Mouse (Mus musculus) stomach, embryonic 14.5 days (tissue): ENCODE data around the gene Tmem221. TPM values are rescaled to one million over a fixed set of nuclear protein-coding genes. Genes with fewer than 3 reads are reported as not detected.

ENCODE experiments used
- ATAC-seq: fragments of 200-750 bp; cut with Nextera tagmentation; 2 replicates; pipeline ENCODE4 v1.8.0; 2017; ENCODE audit warnings: low read depth, moderate TSS enrichment; ENCODE audit not compliant: insufficient number of reproducible peaks, insufficient read depth, low FRiP score
- H3K27ac ChIP-seq: fragments of 300-500 bp; sonication (generic); 2 replicates; pipeline ENCODE4 v1.5.1; 2014; ENCODE audit warnings: mild to moderate bottlenecking, low read length, moderate library complexity, mixed read lengths
- H3K27me3 ChIP-seq: fragments of 300-500 bp; sonication (generic); 2 replicates; pipeline ENCODE4 v1.6.1; 2014; ENCODE audit warnings: low read length, control low read depth, mixed read lengths; ENCODE audit not compliant: control insufficient read depth, insufficient read depth
- H3K36me3 ChIP-seq: fragments of 300-500 bp; sonication (generic); 2 replicates; pipeline ENCODE4 v1.6.1; 2014; ENCODE audit warnings: mild to moderate bottlenecking, control low read depth, low read length, moderate library complexity, mixed read lengths; ENCODE audit not compliant: control insufficient read depth, insufficient read depth
- H3K4me1 ChIP-seq: fragments of 300-500 bp; sonication (generic); 2 replicates; pipeline ENCODE4 v1.6.1; 2014; ENCODE audit warnings: low read length, control low read depth, mixed read lengths; ENCODE audit not compliant: control insufficient read depth, insufficient read depth
- H3K4me2 ChIP-seq: fragments of 300-500 bp; sonication (generic); replicated peaks from 2 replicates; pipeline ENCODE4 v1.6.1; 2014; ENCODE audit warnings: low read depth, low read length, control low read depth
- H3K4me3 ChIP-seq: fragments of 300-500 bp; sonication (generic); 2 replicates; pipeline ENCODE4 v1.5.1; 2014; ENCODE audit warnings: low read depth, low read length, control low read depth
- H3K9ac ChIP-seq: fragments of 300-500 bp; sonication (generic); replicated peaks from 2 replicates; pipeline ENCODE4 v1.6.1; 2014; ENCODE audit warnings: low read depth, mild to moderate bottlenecking, control low read depth, low read length, moderate library complexity, mixed read lengths
- H3K9me3 ChIP-seq: fragments of 300-500 bp; sonication (generic); 2 replicates; pipeline ENCODE4 v1.6.1; 2016; ENCODE audit warnings: low read depth, low read length, control low read depth; ENCODE audit not compliant: control insufficient read depth
- WGBS: fragments of 180-500 bp; shearing (Covaris S2); extraction: QIAGEN DNeasy Blood & Tissue Kit; methylation state at CpG from one replicate; pipeline ENCODE4 v1.1.7; 2014; 5-methylcytosine and 5-hydroxymethylcytosine counted together
- polyA plus RNA-seq: library from polyadenylated mRNA; unstranded; fragments of >200 nt; fragmentation: Nextera tagmentation; extraction: Ambion mirVana; gene quantifications from 2 replicates; pipeline ENCODE4 v1.2.1, GENCODE M21; 2014

Tmem221 gene
- polyA plus RNA-seq, 1 experiment from 2014 or later = 1.4 TPM

DNA sequence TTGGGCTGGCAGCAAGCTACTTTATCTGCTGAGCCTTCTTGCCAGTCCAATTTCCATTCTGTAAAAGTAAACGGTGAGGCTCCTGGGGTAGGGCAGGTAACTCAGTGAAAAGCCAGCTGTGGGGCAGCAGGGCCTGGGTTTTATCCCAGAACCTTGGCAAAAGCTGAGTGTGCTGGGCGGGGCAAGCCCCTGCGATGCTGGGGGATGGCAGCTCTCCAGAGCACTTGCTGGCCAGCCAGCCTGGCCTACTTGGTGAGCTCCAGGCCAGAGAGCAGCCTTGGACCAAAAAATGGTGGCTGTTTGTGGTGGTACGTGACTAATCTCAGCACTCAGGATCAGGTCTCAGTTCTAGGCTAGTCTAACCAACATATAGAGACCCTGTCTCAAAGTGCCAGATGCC lies 52.7 kb downstream of the Tmem221 start:
- Histone ChIP-seq H3K9ac (no peak overlapping the region), H3K36me3 (no peaks in the 10 kb centered on the region), H3K4me2 (no peak overlapping the region), H3K9me3 (no peaks in the 10 kb centered on the region), H3K4me1 (no peaks in the 10 kb centered on the region), H3K27me3 (peaks cover 22% of the 10 kb centered on the region), H3K27ac (no peak overlapping the region), H3K4me3 (no peak overlapping the region)
- ATAC-seq = no peak
- WGBS = 75% methylated on average over 4 of the region's 4 CpGs

DNA sequence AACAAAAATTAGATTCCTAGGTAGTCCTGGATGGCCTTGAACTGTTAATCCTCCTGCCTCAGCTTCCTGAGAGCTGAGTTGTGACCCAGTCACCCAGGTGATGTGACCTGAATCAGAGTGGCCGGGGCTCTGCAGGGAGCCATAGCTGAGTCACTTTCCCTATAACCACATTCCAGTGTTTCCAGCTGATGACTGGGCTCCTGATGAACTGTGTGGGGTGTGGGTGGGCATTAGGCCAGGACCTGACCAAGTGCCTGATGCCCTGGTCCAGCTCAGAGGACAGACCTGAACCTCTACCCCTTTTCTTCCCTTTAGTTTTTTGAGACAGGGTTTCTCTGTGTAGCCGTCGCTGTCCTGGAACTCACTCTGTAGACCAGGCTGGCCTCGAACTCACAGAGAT lies 53.3 kb downstream of the Tmem221 start:
- no peak for ATAC-seq
- H3K27ac ChIP-seq = no peak overlapping the region
- 93% methylated on average over 4 of the region's 4 CpGs for WGBS
- no peak overlapping the region for H3K9ac ChIP-seq
- peaks cover 22% of the 10 kb centered on the region for H3K27me3 ChIP-seq
- H3K4me2 ChIP-seq = no peak overlapping the region
- H3K9me3 ChIP-seq = no peaks in the 10 kb centered on the region
- no peak overlapping the region for H3K4me3 ChIP-seq
- H3K4me1 ChIP-seq = no peaks in the 10 kb centered on the region
- no peaks in the 10 kb centered on the region for H3K36me3 ChIP-seq

- H3K27ac ChIP-seq = no peak overlapping the region
- no peaks in the 10 kb centered on the region for H3K36me3 ChIP-seq
These were observed 54.3 kb downstream of the Tmem221 start for GRCm38 (mm10) chr8:71504349-71504748.

More at GRCm38 (mm10) chr8:71504349-71504748, 54.3 kb downstream of the Tmem221 start:
- Histone ChIP-seq H3K4me1 (no peaks in the 10 kb centered on the region), H3K9ac (no peak overlapping the region), H3K9me3 (no peaks in the 10 kb centered on the region), H3K4me3 (no peak overlapping the region), H3K4me2 (no peak overlapping the region), H3K27me3 (peaks cover 20% of the 10 kb centered on the region)
- ATAC-seq = no peak
- WGBS = 82% methylated on average over 4 of the region's 4 CpGs

Other genes starting within 250 kb of the Tmem221 start
- gene Use1, start 192.0 kb downstream of the Tmem221 start, polyA plus RNA-seq = 106 and 108 TPM in 2 replicates
- 3.8 TPM in 2 replicates for gene Ocel1, start 187.6 kb downstream of the Tmem221 start, polyA plus RNA-seq
- 52.7 and 65.5 TPM in 2 replicates for gene Nr2f6, start 176.9 kb downstream of the Tmem221 start, polyA plus RNA-seq
- 8.6 and 9.6 TPM in 2 replicates for gene Ushbp1, start 163.1 kb downstream of the Tmem221 start, polyA plus RNA-seq
- gene Babam1, start 162.0 kb downstream of the Tmem221 start, polyA plus RNA-seq = 92.2 and 94.2 TPM in 2 replicates
- gene Ankle1, start 152.9 kb downstream of the Tmem221 start, polyA plus RNA-seq = 30.9 and 39.8 TPM in 2 replicates
- 28.4 and 30.0 TPM in 2 replicates for gene Abhd8, start 95.2 kb downstream of the Tmem221 start, polyA plus RNA-seq
- gene Mrpl34, start 93.9 kb downstream of the Tmem221 start, polyA plus RNA-seq = 139 and 154 TPM in 2 replicates
- gene Dda1, start 89.7 kb downstream of the Tmem221 start, polyA plus RNA-seq = 94.8 and 98.9 TPM in 2 replicates
- gene Ano8, start 72.9 kb downstream of the Tmem221 start, polyA plus RNA-seq = 2.3 TPM in 2 replicates
- 7.1 and 7.2 TPM in 2 replicates for gene Gtpbp3, start 70.8 kb downstream of the Tmem221 start, polyA plus RNA-seq
- gene Plvap, start 47.1 kb downstream of the Tmem221 start, polyA plus RNA-seq = 67.1 and 67.5 TPM in 2 replicates
- gene Ccdc194, start 33.2 kb downstream of the Tmem221 start, polyA plus RNA-seq = 0.41 and 0.58 TPM in 2 replicates
- gene Bst2, start 21.4 kb downstream of the Tmem221 start, polyA plus RNA-seq = 7.6 and 10.9 TPM in 2 replicates
- 103 and 105 TPM in 2 replicates for gene Mvb12a, start 15.9 kb downstream of the Tmem221 start, polyA plus RNA-seq
- gene Nxnl1, start 7.7 kb upstream of the Tmem221 start, polyA plus RNA-seq = not detected in 2 replicates
- gene Slc27a1, start 10.0 kb upstream of the Tmem221 start, polyA plus RNA-seq = 28.2 and 29.4 TPM in 2 replicates
- gene Pgls, start 33.3 kb upstream of the Tmem221 start, polyA plus RNA-seq = 258 and 266 TPM in 2 replicates
- gene Fam129c, start 38.8 kb upstream of the Tmem221 start, polyA plus RNA-seq = 3.4 and 4.5 TPM in 2 replicates
- gene Colgalt1, start 52.1 kb upstream of the Tmem221 start, polyA plus RNA-seq = 87.6 and 89.1 TPM in 2 replicates
- gene Unc13a, start 112.9 kb upstream of the Tmem221 start, polyA plus RNA-seq = 1.4 and 1.7 TPM in 2 replicates
- 5.4 and 6.0 TPM in 2 replicates for gene Jak3, start 117.4 kb upstream of the Tmem221 start, polyA plus RNA-seq
- 1.3 and 1.7 TPM in 2 replicates for gene Insl3, start 130.3 kb upstream of the Tmem221 start, polyA plus RNA-seq
- 4.7 and 5.4 TPM in 2 replicates for gene B3gnt3, start 142.9 kb upstream of the Tmem221 start, polyA plus RNA-seq
- gene Fcho1, start 166.8 kb upstream of the Tmem221 start, polyA plus RNA-seq = 5.5 and 7.4 TPM in 2 replicates